Mouse (Mus musculus) intestine, postnatal 0 days (tissue): ENCODE measurements around the gene Stk4. TPM values are rescaled to one million over a fixed set of nuclear protein-coding genes. Genes with fewer than 3 reads are reported as not detected.

ENCODE experiments used
- ATAC-seq: fragments of 200-750 bp; cut with Nextera tagmentation; 2 replicates; pipeline ENCODE4 v1.8.0; 2017; ENCODE audit warnings: mild to moderate bottlenecking, moderate TSS enrichment, moderate library complexity
- H3K27ac ChIP-seq: fragments of 300-500 bp; sonication (generic); 2 replicates; pipeline ENCODE4 v1.5.1; 2014; ENCODE audit warnings: mild to moderate bottlenecking, low read depth, low read length, moderate library complexity
- H3K27me3 ChIP-seq: fragments of 300-500 bp; sonication (generic); replicated peaks from 2 replicates; pipeline ENCODE4 v1.6.1; 2014; ENCODE audit warnings: low read length, mixed read lengths; ENCODE audit not compliant: control insufficient read depth, insufficient read depth
- H3K36me3 ChIP-seq: fragments of 300-500 bp; sonication (generic); 2 replicates; pipeline ENCODE4 v1.6.1; 2014; ENCODE audit warnings: mild to moderate bottlenecking, moderate library complexity; ENCODE audit not compliant: control insufficient read depth, insufficient read depth
- H3K4me1 ChIP-seq: fragments of 300-500 bp; sonication (generic); replicated peaks from 2 replicates; pipeline ENCODE4 v1.6.1; 2014; ENCODE audit warnings: antibody characterized with exemption, low read length, mixed read lengths; ENCODE audit not compliant: control insufficient read depth, insufficient read depth
- H3K4me2 ChIP-seq: fragments of 300-500 bp; sonication (generic); replicated peaks from 2 replicates; pipeline ENCODE4 v1.6.1; 2014; ENCODE audit warnings: low read depth, mild to moderate bottlenecking, moderate library complexity
- H3K4me3 ChIP-seq: fragments of 300-500 bp; sonication (generic); 2 replicates; pipeline ENCODE4 v1.5.1; 2014; ENCODE audit warnings: low read depth, low read length
- H3K9ac ChIP-seq: fragments of 300-500 bp; sonication (generic); 2 replicates; pipeline ENCODE4 v1.6.1; 2014; ENCODE audit warnings: mild to moderate bottlenecking, low read depth, low read length
- H3K9me3 ChIP-seq: fragments of 300-500 bp; sonication (generic); 2 replicates; pipeline ENCODE4 v1.6.1; 2016; ENCODE audit warnings: mixed run types; ENCODE audit not compliant: control insufficient read depth
- CTCF ChIP-seq: sonication (generic); IDR thresholded peaks from 2 replicates; pipeline ENCODE4 v1.5.1; 2016; ENCODE audit warnings: low read depth, mild to moderate bottlenecking, control low read depth, antibody characterized with exemption, moderate library complexity
- WGBS: fragments of 180-500 bp; shearing (Covaris S2); extraction: QIAGEN DNeasy Blood & Tissue Kit; methylation state at CpG from one replicate; pipeline ENCODE4 v1.1.7; 2014; 5-methylcytosine and 5-hydroxymethylcytosine counted together
- polyA plus RNA-seq: library from polyadenylated mRNA; unstranded; fragments of >200 nt; fragmentation: Nextera tagmentation; extraction: Ambion mirVana; gene quantifications from 2 replicates; pipeline ENCODE4 v1.2.1, GENCODE M21; 2015

Gene Stk4
- 12.1 and 12.2 TPM in 2 replicates for polyA plus RNA-seq

GRCm38 (mm10) chr2:164070142-164070764 is at the start of gene Stk4:
Gene Stk4 (plus strand): TSS chr2:164070322.
- 0 out of 2 replicates have a peak, but pooled peaks have one; percentile 0 for ATAC-seq
- H3K9me3 ChIP-seq = no peaks in the 10 kb centered on the region
- peak within 1 kb of the TSS; percentile 98 for H3K4me3 ChIP-seq
- whole genome bisulfite sequencing = under 1% methylated on average over 45 of the region's 45 CpGs
- H3K4me1 ChIP-seq = no peaks in the 10 kb centered on the region
- H3K9ac ChIP-seq = peak within 1 kb of the TSS; percentile 91
- H3K27ac ChIP-seq = peak within 1 kb of the TSS; percentile 84
- H3K27me3 ChIP-seq = no peaks in the 10 kb centered on the region
- TF ChIP-seq CTCF = no peak
- H3K36me3 ChIP-seq = peaks cover 16% of the 10 kb centered on the region
- H3K4me2 ChIP-seq = peak within 1 kb of the TSS; percentile 84

- Histone ChIP-seq H3K36me3 (peaks cover 24% of the 10 kb centered on the region), H3K27me3 (no peaks in the 10 kb centered on the region), H3K9ac (no peak overlapping the region), H3K27ac (no peak overlapping the region), H3K4me2 (no peak overlapping the region), H3K4me1 (no peaks in the 10 kb centered on the region), H3K4me3 (no peak overlapping the region), H3K9me3 (no peaks in the 10 kb centered on the region)
- no peak for TF ChIP-seq CTCF
- WGBS = 38% methylated on average over 2 of the region's 2 CpGs
- ATAC-seq = no peak
Measured at GRCm38 (mm10) chr2:164022104-164022503, 48.0 kb upstream of the Stk4 start.

GRCm38 (mm10) chr2:164025150-164025549 is 45.0 kb upstream of the Stk4 start, which contains the start of gene Pabpc1l:
Gene Pabpc1l (plus strand): TSS chr2:164025450.
- ATAC-seq = no peak
- WGBS = 73% methylated on average over 16 of the region's 16 CpGs
- H3K27ac ChIP-seq = no peak within 1 kb of the TSS

GRCm38 (mm10) chr2:164031147-164031546 is 39.0 kb upstream of the Stk4 start:
- no peaks in the 10 kb centered on the region for H3K36me3 ChIP-seq
- no peak overlapping the region for H3K4me3 ChIP-seq
- no peak for TF ChIP-seq CTCF
- H3K4me1 ChIP-seq = no peaks in the 10 kb centered on the region
- no peaks in the 10 kb centered on the region for H3K27me3 ChIP-seq
- 72% methylated on average over 10 of the region's 10 CpGs for WGBS
- H3K9me3 ChIP-seq = no peaks in the 10 kb centered on the region
- no peak overlapping the region for H3K9ac ChIP-seq
- H3K4me2 ChIP-seq = no peak overlapping the region
- no peak for ATAC-seq
- no peak overlapping the region for H3K27ac ChIP-seq

More at GRCm38 (mm10) chr2:164025150-164025549, 45.0 kb upstream of the Stk4 start, which contains the start of gene Pabpc1l:
- no peak within 1 kb of the TSS for H3K9ac ChIP-seq
- H3K9me3 ChIP-seq = no peaks in the 10 kb centered on the region
- TF ChIP-seq CTCF = no peak
- no peak within 1 kb of the TSS for H3K4me3 ChIP-seq
- H3K36me3 ChIP-seq = no peaks in the 10 kb centered on the region
- no peaks in the 10 kb centered on the region for H3K4me1 ChIP-seq
- H3K4me2 ChIP-seq = no peak within 1 kb of the TSS
- H3K27me3 ChIP-seq = no peaks in the 10 kb centered on the region

- H3K4me1 ChIP-seq = no peaks in the 10 kb centered on the region
- H3K9ac ChIP-seq = no peak overlapping the region
- no peak for ATAC-seq
- 0 out of 2 replicates have a peak, but pooled peaks have one; percentile 13 for TF ChIP-seq CTCF
- no peaks in the 10 kb centered on the region for H3K27me3 ChIP-seq
- WGBS = 94% methylated on average over 3 of the region's 3 CpGs
- no peaks in the 10 kb centered on the region for H3K36me3 ChIP-seq
- no peak overlapping the region for H3K4me2 ChIP-seq
- no peak overlapping the region for H3K4me3 ChIP-seq
- no peak overlapping the region for H3K27ac ChIP-seq
- no peaks in the 10 kb centered on the region for H3K9me3 ChIP-seq
Measured at GRCm38 (mm10) chr2:164032973-164033372, 37.1 kb upstream of the Stk4 start.

GRCm38 (mm10) chr2:164036520-164037019 is 33.6 kb upstream of the Stk4 start:
- 47% methylated on average over 10 of the region's 10 CpGs for WGBS
- peak; percentile 32; the same call in 1 of the 2 replicates for TF ChIP-seq CTCF

More at GRCm38 (mm10) chr2:164036520-164037019, 33.6 kb upstream of the Stk4 start:
- no peak overlapping the region for H3K27ac ChIP-seq
- H3K4me3 ChIP-seq = no peak overlapping the region
- ATAC-seq = no peak
- no peaks in the 10 kb centered on the region for H3K4me1 ChIP-seq
- no peaks in the 10 kb centered on the region for H3K9me3 ChIP-seq
- no peak overlapping the region for H3K4me2 ChIP-seq
- H3K27me3 ChIP-seq = no peaks in the 10 kb centered on the region
- H3K36me3 ChIP-seq = no peaks in the 10 kb centered on the region
- H3K9ac ChIP-seq = no peak overlapping the region
